In the genomic region with DNA sequence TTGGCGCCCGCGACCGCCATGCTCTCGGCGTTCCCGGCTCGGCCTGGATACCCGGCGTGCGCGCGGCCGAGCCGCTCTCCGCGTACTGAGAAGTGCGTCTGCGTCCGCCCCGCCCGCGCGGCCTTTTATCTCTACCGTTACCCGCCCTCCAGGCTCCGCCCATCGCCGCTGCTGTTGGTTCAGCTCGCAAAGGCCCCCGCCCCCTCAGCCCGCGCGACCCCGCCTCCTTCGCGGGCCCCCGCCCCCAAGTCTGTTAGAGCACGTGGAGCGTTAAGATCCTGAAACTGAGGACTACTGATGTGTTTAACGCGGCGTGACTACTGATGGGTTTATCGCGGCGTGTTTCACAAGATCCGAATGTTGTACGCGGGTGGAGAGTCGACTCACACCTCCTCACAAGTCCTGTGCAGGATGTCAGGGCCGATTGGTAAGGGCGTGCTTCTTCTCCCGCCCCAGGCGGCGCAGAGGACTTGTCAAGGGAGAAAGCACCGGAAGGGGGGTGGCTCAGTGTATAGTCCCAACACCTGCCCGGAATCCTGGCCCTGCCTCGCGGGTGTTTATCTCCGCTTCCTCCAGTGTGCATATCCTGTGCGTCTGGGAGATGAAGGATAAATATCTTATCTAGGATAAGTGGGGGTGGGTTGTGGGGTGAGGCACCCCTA, we compare ENCODE assay signal across 8 mouse cellular contexts. TPM values are rescaled to one million over a fixed set of nuclear protein-coding genes. Genes with fewer than 3 reads are reported as not detected.
DNase-seq lines count a peak whose midpoint lies in the region; ATAC-seq and TF ChIP-seq lines count a peak whose summit lies in the region.

TSS of gene Slc7a5 (minus strand) at position 108 of the 662 bp plus-strand sequence.

- no peak for TF ChIP-seq CTCF in Patski (IDR thresholded peaks at IDR 0.05)

- WGBS in hindbrain, embryonic 14.5 days = under 1% methylated on average over 53 of the region's 61 CpGs

- peak within 1 kb of the TSS; percentile 78 for H3K4me2 ChIP-seq in hindbrain, embryonic 14.5 days (replicated peaks)

- H3K27me3 ChIP-seq in Patski = no peaks in the 10 kb centered on the region
- no peaks in the 10 kb centered on the region; the same call in 1 of the 2 replicates for H3K27me3 ChIP-seq in hindbrain, embryonic 14.5 days (ENCODE audit: control insufficient read depth, insufficient read depth, low read length)

- CTCF ChIA-PET in Patski (lab: Charles Lee) = interaction anchor here (0.6 to 7.3 kb wide), 10 partner anchors 10 to 57 kb away, joined by 3 to 111 read pairs (median 8); no protein-coding TSS in a partner anchor

- peak within 1 kb of the TSS; percentile 40; the same call in 1 of the 2 replicates for H3K27ac ChIP-seq in hindbrain, embryonic 14.5 days

- no peak for DNase-seq in Patski (ENCODE audit: low read depth, low spot score)
- peak; percentile 99 for DNase-seq in cerebellum, postnatal 14 days
- peak; percentile 95 for DNase-seq in frontal cortex, postnatal 25 days (ENCODE audit: low spot score in 2 of 2)
- peak; percentile 98 for DNase-seq in hindbrain, embryonic 14.5 days (ENCODE audit: low spot score)
- DNase-seq in layer of hippocampus, postnatal 36 days = peak; percentile 94 to 95
- DNase-seq in lung, postnatal 36 days = peak; percentile 99
- peak; percentile 98 for DNase-seq in retina, postnatal 1 day
- peak; percentile 85 to 92 for DNase-seq in urinary bladder, adult 18-20 months (ENCODE audit: low spot score in 2 of 2)

- POLR2A ChIA-PET in Patski (lab: Charles Lee) = interaction anchor here (0.6 to 2.6 kb wide), 11 partner anchors 9 to 57 kb away, joined by 3 to 15 read pairs (median 5); no protein-coding TSS in a partner anchor

- peak within 1 kb of the TSS; percentile 68 for H3K9ac ChIP-seq in hindbrain, embryonic 14.5 days

- in situ Hi-C loops in Patski (cut with MboI; ENCODE audit: low pct_unique_long_range_greater_than_20kb) = loop anchor here (5.0 kb wide), 1 partner anchor 55 kb away; no protein-coding TSS in a partner anchor

- H3K9me3 ChIP-seq in hindbrain, embryonic 14.5 days (ENCODE audit: control insufficient read depth, low read length) = no peaks in the 10 kb centered on the region

- H3K4me1 ChIP-seq in hindbrain, embryonic 14.5 days (replicated peaks; ENCODE audit: control insufficient read depth, insufficient read depth, low read length) = peaks cover 22% of the 10 kb centered on the region

- no peaks in the 10 kb centered on the region for H3K36me3 ChIP-seq in hindbrain, embryonic 14.5 days (replicated peaks; ENCODE audit: control insufficient read depth, insufficient read depth)

- H3K4me3 ChIP-seq in hindbrain, embryonic 14.5 days (replicated peaks; ENCODE audit: low read length) = peak within 1 kb of the TSS; percentile 66

- ATAC-seq in Patski = peak; percentile 44
- ATAC-seq in hindbrain, embryonic 14.5 days (ENCODE audit: low FRiP score) = peak; percentile 92

RNA-seq across cellular contexts. Expression of gene Slc7a5, which starts in this region (rescaled TPM):
- 164 TPM for polyA plus RNA-seq in Patski (2021)
- 57.3 and 65.0 TPM in 2 replicates for polyA plus RNA-seq in hindbrain, embryonic 14.5 days (2014; fragmentation: Nextera tagmentation; extraction: Ambion mirVana)
- 10 to 100 TPM; 60.2 to 70.4 TPM for total RNA-seq in layer of hippocampus, postnatal 36 days (2021)
